Mouse (Mus musculus) ovary, adult 18-20 months (tissue): Measurements from ENCODE around the gene Ccdc96.

Experiments used
- DNase-seq: peaks from one replicate; pipeline ENCODE4 v3.0.0; 2022; ENCODE audit warnings: low spot score, mixed read lengths

The Ccdc96 gene

DNA sequence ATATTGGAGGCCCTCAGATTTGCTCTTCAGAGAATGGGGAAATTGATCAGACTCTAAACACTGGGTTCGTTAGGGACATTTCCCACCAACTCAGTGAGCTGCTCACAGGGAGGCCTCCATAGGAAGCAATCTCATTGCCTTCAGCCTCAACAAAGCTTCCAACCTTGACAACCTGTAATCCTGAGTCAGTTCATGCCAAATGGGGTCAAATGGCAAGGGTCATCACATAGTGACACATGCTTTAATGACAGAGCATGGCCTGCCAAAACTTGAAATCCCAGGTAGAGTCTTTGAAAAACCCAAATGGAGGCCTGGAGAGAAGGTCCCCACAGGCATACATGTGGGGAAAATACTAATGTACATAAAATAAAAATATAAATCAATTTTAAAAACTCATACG, 42.5 kb downstream of the Ccdc96 start:
- DNase-seq: no peak

GRCm38 (mm10) chr5:36529698-36530097, 45.3 kb downstream of the Ccdc96 start:
- DNase-seq: no peak

- DNase-seq: peak; percentile 93
These were observed 45.9 kb downstream of the Ccdc96 start for GRCm38 (mm10) chr5:36530129-36530751.

DNA sequence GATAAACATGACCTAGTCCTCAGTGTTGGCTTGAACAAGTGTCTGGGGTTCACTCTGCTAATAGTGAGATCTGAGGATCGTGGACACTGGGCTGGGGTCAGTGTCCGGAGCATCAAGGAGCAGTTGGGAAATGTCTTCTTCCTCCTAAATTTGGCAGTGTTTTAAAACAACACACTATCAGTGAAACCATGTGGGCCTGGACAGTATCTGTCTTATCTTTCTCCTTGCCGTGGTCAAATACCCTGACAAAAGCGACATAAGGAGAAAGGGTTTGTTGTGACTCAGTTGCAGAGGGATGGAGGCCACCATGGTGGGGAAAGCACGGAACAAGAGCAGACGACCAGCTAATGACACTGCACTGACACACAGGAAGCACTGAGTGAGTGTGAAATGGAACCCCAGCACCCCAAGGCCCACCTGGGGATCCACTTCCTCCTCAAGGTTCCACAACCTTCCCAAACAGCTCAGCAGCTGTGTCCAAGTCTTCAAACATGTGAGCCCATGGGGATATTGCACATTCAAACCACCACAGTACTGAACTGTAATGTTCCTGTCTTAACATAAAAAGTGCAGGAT, 50.2 kb downstream of the Ccdc96 start:
- no peak for DNase-seq

- no peak for DNase-seq
These were observed 51.2 kb downstream of the Ccdc96 start for GRCm38 (mm10) chr5:36535438-36536176.

GRCm38 (mm10) chr5:36536424-36536823, 52.0 kb downstream of the Ccdc96 start:
- DNase-seq: no peak
